Mouse (Mus musculus) kidney, adult 8-10 months (tissue): Measurements from ENCODE around the gene Olfr1402.

ENCODE experiments used
- DNase-seq, 2 experiments: peaks; one replicate each; pipeline ENCODE4 v3.0.0; 2022

Olfr1402 gene

DNA sequence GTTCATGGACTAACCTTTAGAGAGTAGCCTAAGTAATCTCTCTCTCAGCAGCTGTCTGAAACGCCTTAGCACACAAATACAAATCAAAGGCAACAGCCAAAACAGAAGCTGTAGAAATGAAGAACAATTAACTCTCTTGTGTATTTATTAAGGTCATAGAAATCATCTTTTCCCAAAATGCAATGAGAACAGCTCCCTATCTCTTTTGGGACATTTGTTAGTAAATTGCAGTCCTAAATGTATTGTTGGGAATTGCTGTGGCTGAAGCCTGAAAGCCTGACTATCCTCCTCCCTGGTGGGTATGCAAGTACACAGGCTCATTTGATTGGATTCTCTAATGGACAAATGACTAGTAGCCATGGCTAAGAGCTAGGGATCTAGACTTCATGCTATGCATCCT is at the start of gene Olfr1402:
TSS of gene Olfr1402 (minus strand) at position 101 of the 400 bp plus-strand sequence.
- DNase-seq: no peak

DNA sequence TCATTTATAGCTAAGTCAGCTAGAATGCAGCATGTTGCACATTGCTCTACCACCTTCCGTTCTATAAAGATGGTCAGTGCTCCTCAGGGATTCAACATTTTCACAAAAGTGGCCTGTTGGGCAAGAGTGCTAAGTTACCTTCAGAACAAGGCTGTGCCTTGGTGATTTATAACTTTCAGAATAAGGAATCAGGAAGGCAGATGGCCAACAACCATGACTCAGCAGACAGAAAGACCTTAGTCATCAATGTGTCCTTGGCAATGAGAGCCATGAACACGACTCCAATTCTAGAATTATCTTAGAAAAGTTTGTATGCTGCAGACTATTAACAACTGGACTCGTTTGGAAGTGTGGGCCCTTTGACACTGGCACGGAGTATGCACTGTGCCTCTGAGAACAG is 33.5 kb upstream of the Olfr1402 start:
- DNase-seq: no peak

DNA sequence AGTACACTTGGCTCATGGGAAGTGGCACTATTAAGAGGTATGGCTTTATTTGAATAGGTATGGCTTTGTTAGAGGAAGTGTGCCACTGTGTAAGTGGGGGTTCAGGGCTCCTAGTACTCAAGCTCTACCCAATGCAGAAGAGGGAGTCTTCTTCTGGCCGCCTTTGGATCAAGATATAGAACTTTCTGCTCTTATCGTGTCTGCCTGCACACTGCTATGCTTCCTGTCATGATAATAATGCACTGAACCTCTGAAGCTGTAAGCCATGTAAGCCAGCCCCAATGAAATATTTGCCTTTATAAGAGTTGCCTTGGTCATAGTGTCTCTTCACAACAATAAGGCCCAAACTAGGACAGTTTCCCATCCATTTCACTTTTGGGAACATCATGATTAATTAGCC is 16.8 kb upstream of the Olfr1402 start:
- no peak for DNase-seq

DNA sequence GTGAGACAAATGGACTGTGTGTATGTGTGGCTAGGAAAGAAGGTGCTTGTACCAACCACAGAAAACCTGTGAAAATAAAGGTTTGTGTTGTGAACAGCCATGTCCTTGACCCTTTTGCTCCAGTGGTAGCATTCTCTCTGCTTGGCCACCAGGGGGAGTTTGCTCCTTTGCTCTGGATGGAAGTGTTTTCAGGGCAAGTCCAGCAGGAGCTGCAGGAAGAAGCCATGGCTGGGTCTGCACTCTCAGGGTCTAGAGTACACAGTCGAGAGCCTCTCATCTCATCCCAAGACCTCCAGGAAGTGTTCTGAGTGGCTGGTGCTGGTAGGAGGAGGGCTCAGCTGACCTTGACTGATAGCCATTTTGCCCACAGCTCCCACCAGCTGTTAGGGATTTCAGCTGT is 27.5 kb downstream of the Olfr1402 start:
- peak in 1 of 2 experiments; percentile 2 for DNase-seq

DNA sequence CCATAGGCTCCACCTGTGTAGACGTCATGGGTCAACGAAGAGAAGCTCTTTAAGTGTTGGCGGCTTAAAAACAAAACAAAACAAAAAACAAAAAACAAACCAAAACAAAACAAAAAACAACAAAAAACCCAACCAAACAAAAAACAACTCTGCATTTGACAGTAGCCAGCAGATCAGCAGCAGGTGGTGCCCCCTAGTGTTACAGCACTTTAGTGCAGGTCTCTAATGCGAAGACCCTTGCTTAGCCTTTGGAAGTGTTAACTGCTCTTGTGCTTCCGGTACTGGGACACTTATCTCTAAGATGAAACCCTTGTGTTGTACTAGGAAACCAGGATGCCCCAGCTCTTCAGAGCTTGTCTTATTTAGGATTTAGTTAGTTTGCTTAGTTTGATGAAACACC is 28.7 kb downstream of the Olfr1402 start:
- peak in 1 of 2 experiments; percentile 15 for DNase-seq

DNA sequence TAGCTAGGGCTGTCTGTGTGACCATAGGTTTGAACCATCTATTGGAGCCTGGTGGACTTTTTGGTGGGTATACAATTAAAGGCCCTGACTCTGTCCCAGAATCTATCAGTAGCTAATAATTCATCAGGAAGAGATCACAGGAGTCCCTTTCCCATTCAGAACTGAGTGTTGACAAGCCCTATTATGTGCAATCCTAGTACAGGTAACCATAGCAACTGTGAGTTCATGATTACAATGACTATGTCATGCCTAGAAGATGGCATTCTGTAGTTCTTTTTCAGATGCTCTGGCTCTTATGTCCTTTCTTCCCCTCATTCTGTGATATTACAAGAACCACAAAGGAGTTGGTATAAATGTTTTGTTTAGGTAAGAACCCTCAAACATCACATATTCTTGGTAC is 51.4 kb downstream of the Olfr1402 start:
- no peak for DNase-seq

DNA sequence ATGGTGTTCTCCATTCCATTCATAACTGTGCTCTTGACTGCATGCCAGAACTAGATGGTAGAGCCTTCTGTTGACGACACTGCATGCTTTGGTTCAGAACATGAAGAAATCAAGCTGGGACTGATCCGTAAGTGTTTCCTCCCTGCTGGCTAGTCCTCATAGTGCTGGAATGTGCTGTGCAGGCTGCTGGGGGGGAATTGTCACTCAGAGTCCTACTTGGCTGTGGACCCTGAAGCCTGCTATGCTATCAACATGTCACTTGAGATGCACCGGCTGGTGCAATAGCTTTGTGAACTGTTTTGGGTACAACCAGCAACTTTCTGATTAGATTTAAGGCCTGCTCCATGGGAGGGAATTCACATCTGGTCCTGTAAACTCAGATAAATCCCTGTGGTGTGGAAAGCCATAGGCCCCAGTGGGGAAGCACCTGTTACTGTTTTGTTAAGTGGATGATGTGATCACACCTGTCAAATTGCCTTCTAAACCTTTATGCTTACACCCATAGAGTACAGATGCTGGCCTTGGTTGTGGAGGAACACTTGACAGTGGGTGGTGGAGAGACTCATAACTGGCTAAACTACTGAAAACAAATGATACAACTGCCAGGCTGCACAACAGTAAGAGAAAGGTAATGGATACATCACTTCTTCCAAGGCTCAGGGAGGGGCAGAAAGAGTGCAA is 58.3 kb downstream of the Olfr1402 start:
- peak; percentile 31 to 36 for DNase-seq

DNA sequence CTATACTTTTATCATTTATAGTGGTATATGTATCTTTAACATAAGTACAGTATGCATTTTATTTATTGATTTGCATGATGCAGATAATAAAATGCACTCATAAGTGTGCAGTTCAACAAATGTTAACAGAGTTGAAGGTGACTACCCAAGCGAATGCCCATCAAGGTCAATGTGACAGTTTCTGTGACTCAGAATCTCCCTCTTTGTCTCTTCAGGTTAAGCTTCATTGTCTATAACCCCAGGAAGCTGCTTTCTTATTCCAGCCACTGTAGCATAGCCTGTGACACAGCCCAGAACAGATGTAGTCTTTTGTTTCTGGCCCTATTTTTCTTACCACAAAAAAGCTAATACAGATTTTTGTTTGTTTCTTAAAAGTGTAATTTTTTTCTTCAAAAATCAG is 63.4 kb downstream of the Olfr1402 start:
- DNase-seq: no peak
